Mouse (Mus musculus) testis, postnatal 10 days (tissue): ENCODE results near the gene Map1s.
A peak's percentile ranks its signal among the peaks of the same experiment; 100 is the strongest.

Source experiments
- DNase-seq: peaks from one replicate; pipeline ENCODE4 v3.0.0; 2021; ENCODE audit warnings: low spot score

The Map1s gene

DNA sequence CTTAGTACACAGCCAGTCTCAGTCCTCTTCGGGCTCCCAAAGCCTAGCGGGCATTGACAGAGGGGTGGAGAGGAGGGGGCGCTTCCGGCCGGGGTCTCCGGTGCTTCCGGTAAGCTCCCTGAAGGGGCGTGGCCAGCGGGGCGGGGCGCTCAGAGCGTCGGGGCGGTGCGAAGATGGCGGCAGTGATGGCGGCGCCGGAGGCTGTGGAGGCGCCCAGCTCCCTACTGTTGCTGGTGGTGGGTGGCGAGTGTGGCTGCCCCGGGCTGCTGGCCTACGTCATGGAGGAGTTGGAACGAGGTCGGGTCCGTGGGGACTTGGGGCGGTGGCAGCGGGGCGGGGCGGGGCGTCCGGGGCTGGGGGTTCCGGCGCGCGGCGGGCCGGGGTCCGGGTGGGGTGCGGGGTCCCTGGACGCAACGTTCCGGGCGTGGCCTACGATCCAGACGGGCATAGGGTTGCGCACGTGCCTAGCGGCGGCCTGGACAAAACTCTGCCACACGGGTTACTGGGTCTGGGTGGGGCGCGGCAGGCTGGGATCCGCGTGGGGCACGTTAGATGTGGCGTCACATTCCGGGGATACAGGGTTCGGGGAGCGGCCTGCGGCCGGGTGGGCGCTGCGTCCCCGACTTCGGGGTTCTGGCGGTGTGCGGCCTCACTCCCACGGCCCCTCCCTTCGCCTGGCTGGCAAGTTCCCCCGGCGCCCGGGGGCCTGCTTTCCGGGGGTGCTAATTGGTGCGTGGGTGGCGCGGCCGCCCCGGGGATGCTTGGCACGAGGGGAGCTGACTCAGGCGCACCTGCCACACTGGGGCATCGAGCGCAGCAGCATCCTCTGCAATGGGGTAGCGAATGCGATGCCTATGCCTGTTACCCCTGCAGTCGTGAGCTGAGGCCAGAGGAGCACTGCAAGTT is at the start of gene Map1s:
Gene Map1s (plus strand): TSS at position 102 of the 906 bp plus-strand sequence.
- DNase-seq, result peak; percentile 93

DNA sequence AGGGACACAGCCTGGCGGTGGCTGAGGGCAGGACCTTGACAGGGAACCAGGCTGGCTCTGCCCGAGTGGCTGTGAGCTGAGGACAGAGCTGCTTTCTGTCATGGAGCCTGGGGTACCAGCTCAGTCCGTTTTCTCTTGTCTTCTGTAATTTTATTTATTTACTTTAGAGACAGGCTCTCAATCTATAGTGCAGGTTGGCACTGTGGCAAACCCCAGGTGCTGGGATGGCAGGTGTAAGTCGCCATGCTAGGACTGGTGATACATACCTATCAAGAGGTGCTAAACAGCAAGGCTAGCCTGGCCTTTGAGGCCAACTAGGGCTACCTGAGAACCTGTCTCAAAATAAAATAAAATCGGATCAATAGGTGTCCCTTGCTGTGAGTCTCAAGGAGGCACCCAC is 49.7 kb upstream of the Map1s start:
- no peak for DNase-seq

DNA sequence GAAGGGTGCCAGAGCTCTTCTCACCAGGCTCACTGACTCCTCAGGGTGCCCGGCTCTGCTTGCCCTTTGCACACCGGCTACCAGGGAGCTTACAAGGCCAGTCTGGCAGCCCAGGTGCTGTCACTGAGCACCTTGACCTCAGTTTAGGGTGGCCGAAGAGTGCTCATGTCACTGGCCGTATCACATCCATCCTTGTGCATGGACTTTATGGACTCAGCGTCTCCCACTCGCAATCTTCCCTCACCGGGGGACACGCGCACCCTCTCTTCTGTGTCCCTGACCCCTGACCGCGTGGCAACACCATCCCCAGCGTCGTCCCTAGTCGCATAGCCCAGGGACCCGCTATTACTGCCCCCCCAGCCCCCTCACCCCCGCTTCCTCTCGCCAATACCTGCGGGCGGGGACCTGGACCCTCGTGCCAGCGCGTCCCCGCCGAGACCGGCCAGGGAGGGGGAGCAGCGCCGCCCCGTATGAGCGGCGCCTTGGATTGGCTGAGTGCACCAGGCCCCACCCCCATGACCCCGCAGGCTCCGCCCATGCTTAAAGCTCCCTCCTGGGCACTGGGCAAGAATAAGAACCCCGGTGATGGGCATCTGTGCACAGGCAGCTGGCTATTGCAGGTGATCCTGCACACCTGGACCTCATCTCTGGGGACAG is 49.1 kb upstream of the Map1s start:
- DNase-seq, result peak; percentile 85

DNA sequence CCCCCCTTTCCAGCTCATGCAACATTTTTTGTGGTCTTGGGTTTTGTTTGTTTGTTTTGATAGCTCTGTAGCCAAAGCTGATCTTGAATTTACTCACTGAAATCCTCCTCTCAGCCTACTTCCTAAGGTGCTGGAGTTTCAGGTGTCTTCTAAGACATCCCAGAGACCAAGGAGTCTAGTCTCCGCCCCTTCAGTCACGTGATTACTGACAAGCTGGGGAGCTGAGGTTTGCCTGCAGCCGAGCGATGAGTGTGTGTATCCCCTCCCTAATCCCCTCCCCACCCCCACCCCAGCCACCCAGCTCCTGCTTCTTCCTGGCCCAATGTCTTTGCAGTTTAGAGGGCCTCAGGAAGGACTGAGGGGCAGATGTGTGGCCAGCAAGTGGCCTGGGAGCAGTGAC is 48.2 kb upstream of the Map1s start:
- DNase-seq, result no peak

DNA sequence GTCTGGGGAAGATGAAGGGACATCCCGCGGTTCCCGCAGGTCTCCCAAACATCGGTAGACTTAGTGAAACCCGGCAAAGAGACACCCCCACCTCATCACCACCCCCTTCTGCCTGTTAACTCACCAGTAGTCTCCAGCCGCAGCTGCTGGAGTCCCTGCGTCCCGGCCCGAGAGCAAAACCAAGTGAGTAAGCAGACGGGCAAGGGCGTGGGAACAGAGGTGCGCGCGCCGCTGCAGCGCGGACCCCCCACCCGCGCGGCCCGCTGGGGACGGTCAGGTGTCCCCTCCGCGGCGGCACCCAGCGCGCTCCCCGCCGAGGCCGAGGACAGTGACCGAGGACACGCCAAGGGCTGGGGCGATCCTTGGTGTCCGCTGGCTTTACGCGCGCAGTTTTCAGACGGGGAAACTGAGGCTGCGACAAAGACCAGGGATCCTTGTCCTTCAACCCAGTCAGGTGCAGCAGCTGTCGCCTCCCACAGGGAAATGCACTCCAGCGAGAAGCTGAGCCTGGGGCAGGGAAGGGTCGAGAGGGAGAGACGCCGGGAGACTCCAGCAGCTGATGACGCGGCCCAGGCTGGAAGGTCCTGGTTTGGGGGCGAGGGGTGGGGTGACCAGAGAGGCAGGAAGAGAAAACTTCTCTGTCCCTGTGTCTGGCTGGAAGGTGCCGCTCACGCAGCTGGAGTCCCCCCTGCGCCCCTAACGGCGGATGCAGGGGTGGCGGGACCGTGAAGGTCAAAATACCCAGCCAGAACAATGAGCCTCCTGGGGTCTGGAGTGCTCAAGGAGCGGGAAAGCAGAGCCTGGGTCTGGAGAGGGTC is 42.7 kb upstream of the Map1s start, which contains the start of gene Kcnn1:
Gene Kcnn1 (minus strand): TSS at position 435 of the 818 bp plus-strand sequence.
- DNase-seq, result no peak

DNA sequence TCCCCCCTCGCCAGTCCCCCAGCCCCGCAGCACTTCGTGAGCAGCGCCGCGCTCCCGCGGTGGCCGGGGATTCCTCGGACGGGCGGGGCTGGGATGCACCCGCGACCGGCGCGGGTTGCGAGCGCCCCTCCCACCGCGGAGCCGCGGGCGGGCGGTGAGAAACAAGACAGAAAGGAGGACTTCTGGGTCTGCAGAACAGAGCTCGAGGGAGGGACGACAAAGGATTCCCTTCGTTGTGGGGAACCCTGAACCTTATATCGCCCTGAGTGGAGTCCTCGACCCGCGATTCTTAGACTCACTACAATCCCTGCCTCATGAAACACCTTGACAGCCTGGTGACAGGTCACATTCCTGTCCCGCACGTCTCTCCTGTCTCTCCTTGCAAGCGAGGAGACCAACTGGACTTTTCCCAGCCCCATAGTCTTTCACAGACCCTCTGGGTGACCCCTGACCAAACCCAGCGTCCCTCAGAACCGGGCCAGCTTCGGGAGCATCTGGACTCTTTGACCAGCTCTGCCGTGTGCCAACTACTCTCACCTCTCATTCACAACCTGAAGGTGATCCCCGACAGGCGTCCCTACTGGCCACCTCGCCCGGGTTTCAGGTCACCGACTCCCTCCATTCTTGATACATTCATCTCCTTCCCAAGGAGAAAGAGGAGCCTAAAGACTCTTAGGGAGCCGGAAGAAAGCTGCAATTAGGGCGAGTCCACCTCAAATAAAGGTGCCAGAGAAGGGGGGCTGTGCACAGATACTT is 41.6 kb upstream of the Map1s start:
- no peak for DNase-seq

DNA sequence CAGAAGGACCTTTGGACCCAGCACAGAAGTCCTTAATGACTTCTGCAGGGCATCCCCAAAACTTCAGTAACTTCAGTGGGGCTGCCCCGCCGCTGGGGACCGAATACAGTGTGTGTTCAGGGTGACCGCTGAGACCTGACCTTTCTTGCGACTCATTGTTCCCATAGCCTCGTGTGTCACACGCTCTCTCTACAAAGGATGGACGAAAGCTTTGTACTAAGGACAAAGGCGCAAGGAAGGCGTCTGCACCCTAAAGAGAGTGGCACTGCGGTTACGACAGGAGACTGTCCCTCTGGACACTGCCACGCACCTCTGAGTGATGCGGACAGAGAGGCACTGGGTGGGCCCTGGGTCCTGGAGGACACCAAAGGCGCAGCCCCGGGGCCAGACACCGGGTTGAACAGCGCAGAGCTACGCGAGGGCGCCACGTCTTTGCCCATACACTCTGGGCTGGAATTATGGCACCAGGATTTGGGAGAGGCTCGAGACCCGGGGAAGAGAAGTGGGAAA is 41.0 kb upstream of the Map1s start:
- DNase-seq, result no peak

DNA sequence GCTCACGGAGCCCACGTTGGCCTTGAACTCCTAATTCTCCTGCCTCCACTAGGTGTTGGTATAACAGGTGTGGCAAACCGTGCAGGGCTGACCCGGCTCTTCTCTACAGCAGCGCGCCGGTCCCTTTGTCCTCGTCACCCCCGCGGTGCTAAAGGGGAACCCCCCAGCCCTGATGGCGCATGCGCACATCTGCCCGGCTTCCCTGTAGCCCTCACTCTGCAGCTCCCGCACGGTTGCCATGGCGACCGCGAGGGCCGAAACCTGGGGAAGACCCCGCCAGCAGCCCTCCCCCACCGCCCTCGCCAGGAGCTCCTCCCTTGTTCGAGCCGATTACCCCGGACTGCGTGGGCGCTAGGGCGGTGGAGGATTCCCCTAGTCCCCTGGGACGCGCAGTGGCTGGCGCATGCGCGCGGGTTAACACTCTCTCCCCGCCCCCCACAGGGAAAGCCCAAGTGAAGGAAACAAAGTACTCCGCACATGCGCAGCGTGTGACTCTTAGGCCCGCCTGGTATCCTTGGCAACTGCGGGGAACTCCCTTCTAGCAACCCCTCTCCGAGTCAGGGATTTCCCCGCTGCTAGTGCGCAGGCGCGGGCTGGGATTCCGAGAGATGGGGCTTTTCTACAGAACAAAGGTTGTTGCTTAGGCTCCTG is 40.3 kb upstream of the Map1s start:
- peak; percentile 99 for DNase-seq

DNA sequence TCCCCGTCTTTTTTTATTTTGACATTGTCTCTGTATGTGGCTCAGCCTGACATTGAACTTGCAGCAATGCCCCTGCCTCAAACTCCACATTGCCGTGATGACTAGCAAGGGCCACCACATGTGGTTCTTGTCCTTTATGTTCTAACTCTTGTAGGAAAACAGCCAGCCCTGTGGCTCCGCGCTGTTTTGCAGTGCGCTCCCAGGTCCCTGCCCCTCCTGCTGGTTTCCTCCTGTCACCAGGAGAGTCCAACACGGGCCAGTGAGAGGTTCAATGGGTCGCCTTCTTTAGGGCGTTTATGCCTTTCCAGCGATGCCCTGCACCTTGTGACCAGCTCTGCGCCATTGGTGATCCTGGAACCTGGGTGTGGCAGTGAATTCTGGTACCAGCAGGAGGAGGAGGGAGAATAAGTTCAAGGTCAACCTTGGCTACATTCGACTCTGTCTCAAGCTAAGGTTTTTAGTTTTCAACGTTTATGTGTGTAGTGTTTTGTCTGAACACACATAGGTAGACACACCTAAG is 39.7 kb upstream of the Map1s start:
- no peak for DNase-seq

DNA sequence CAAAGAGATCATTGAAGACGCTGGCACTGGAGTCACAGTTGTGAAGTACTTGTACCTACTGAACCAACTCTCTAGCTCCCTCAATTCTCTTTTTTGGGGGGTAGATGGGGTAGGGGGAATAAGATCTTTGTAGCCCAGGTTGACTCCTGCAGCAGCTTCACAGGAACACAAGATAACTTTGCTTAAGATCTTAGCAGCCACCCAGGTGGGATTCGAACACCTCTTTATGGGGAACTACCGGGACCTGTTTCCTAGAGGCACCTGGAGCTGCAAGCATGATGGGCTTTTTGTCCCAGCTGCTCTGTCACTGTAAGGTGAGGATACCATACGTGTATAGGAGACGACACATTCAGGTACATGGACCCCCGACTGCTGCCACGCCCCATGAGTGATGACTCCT is 39.2 kb upstream of the Map1s start:
- no peak for DNase-seq

DNA sequence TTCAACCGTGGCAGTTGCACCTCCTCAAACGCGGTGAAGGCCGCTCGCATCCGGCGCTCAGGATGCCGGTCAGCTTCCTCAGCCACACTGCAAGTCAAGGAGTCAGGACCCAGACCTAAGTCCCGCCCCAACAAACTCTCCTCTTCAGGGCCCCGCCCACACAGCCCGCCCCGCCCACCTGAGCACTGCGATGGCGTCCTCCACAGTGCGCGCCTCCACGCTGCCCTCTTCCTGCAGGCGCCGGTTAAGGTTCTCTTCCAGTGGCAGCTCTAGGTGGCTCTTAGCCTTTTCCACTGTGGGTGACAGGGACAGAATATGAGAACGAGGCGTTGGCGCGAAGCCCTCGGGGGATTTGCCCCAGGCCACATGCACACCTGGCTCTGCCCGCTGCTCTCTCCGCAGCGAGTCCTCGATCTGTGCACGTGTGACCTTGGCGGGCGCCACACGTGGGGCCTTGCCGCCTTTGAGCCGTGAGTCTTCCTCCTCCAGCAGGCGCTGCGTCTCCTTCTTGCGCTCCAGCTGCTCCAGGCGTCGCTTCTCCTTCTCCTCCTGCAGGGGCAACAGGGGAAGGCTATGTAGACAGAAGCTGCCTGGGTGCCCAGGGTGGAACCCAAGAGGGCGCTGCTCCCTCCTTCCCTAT is 37.1 kb upstream of the Map1s start:
- DNase-seq, result peak; percentile 82

DNA sequence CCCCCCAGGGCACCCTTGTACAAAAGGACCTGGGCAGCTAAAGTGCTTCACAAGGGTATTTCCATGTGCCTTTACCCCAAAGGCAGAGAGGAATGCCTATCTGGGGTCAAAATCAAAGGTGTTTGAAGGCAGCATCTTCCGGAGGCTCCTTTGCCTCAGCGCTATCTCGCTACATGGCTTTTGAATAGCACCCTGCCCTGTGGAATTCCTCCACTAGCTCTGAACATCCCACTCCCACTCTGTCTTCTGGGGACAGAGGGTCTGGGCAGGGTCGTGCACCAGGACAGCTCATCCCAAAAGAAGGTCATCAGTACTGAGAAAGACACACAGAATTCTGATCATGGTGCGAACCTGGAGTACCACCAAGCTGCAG is 36.5 kb upstream of the Map1s start:
- DNase-seq, result no peak

DNA sequence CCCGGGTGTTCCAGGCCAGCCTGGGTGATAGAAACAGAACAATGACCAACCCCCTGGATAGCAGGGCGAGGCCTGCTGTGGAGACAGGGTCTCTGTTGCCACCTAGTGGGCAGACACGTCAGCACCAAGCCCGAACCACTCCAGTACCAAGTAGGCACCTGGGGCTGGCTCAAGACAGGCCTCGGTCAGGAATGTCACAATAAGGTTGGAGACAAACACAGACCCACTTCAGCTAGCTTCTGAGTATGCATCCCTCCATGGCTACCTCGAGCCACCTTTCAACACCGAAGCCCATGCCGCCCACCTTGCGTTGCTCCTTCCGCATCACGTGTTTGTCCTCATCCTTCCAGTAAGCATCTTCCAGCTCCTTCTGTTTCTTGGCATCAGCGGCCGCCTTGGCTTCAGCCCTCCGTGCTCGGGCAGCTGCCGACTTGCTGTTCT is 36.1 kb upstream of the Map1s start:
- peak; percentile 84 for DNase-seq

DNA sequence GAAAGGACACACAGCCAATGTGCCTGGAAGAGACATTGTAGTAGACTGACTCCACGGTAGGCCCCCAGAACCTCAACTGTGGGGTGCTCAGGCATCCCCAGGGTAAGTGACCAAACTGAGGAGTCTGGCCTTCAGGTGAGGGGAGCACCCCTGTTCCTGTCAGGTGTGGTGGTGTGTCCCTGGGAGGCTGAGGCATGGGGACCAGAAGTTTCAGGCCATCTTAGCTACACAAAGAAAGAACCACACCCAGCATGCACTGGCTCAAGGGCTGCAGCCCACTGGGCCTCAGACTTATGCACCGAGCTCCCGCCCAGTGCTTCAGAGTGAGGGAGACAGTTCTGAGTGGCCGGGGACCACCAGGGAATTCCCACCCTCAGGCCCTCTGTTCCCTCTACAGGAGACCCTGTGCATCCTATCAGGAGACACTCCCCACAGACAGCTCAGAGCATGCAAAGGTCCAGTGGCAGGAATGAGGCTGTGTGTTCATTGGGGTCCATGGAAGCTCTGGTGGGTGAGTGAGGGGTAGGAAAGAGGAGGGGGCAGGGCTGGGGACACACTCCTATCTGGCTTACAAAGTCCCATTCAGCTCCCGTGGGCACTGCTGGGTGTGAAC is 34.4 kb upstream of the Map1s start:
- no peak for DNase-seq

DNA sequence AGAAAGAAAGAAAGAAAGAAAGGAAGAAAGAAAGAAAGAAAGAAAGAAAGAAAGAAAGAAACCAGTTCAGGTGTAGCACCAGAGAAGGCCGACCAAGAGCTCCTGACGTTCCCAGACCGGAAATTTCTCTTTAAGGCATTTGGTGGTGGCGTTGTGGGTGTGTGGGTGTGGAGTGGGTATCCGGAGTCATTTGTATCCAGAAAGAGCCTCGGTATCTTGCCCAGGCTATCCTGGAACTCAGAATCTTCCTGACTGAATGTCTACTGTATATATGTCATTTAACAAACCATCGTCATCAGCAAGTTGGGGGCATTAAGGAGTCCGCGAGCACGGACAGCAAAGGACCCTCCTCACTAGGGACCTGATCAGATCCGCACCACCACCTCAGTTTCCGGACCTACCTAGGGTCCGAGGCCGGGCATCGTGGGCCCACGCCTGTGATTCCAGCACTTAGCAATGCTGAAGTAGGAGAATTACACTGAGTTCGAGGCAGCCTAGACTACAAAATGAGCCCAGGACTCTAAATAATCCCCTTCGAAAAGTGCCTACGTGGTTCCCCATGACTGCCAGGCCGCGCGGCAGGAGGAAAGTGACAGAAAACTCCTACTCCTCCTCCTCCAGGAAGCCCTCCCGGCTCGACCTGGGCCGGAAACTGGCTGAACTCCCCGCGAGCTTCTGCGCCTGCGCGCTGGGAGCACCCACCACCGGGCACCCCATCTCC is 32.9 kb upstream of the Map1s start:
- no peak for DNase-seq

DNA sequence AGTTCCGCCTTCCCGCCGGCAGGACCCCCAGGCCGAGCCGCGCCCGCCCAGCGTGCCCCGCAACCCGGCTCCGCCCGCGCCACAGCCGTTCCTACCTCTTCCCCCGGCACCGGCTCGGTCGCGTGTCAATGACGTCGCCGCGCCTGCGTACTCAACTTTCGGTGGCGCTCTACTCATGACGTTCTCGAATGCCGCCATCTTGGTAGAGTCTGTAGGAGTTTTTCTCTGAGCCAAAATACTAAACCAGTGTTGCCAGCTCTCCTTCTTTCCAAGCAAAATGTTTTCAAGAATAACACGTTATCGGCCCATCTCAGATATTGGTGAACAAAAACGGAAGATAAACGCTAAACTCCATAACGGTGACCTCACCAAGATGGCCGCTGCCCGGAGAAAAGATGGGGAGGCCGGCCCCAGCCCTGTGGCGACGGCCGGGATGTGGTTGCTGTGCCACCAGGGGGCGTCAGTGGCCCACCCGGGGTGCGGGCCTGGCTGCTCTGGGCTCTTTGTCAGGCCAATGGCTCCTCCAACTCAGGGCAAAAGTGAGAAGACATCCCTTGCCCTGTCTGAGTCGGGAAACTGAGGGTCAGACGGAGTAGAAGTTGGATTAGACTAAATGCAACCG is 32.3 kb upstream of the Map1s start, which contains the start of gene Ccdc124:
Gene Ccdc124 (minus strand): TSS at position 572 of the 622 bp plus-strand sequence.
- peak; percentile 98 for DNase-seq

DNA sequence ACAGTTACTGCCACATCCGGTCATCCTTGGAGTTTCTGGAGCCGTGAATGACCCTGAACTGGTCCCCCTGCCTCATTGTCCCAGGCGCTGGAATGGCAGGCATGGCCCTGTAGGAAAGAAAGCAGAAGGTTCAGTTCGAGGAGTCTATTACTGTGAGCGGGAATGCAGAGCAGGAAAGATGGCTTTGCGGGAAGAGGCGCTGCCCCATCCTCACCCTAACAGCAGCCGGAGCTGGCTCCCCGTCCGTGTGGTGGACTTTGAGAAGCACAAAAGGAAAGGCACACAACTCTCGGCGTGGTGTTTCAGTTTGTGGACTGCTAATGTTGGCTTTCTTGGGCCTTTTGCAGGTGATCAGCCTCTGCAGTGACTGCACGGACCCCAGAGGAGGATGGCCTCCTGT is 31.3 kb upstream of the Map1s start:
- DNase-seq, result no peak

DNA sequence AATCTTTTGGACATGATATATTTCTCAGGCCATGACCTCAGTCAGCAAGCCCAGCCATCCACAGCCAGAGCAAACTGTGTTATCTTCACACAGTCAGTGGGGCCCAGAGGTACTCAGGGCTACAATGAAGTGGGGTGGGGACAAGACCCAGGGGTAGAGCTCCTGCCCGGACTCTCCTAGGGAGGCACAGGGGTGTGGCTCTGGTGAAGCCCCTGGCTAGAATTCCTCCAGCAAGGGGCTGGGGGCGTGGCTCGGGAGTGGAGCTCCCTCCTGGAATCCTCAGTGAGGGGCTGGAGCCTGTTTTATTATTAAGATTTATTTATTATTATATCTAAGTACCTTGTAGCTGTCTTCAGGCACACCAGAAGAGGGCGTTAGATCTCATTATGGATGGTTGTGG is 29.4 kb upstream of the Map1s start:
- DNase-seq, result no peak

DNA sequence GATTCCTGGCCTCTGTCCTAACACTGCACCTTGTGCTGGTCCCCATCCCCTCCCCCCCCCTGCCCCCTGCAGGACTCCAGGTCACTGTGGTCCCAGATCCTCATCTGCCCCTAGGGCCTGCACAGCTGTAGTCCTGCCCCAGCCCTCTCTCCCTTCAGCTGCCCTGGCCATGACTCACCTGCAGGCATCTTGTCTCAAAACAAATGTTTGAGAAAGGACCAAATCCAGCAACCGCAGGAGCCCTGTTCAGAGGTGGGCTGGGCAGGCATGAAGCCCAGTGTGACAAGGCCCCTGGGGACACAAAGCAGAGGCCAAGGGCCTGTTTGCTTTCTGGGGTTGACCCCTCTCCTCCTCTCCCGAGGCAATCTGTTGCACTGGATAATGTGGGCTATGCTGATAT is 27.6 kb upstream of the Map1s start:
- DNase-seq, result no peak
